Mouse (Mus musculus) heart, embryonic 13.5 days (tissue): ENCODE data around the gene Ctf1. TPM values are rescaled to one million over a fixed set of nuclear protein-coding genes. Genes with fewer than 3 reads are reported as not detected.

Source experiments
- ATAC-seq: fragments of 200-750 bp; cut with Nextera tagmentation; 2 replicates; pipeline ENCODE4 v1.8.0; 2017; ENCODE audit warnings: moderate TSS enrichment; ENCODE audit not compliant: insufficient number of reproducible peaks, low FRiP score, low TSS enrichment; ENCODE audit errors: extremely low read depth
- H3K27ac ChIP-seq: fragments of 300-500 bp; sonication (generic); replicated peaks from 2 replicates; pipeline ENCODE4 v1.5.1; 2015; ENCODE audit warnings: moderate library complexity, mild to moderate bottlenecking, inconsistent platforms
- H3K27me3 ChIP-seq: fragments of 300-500 bp; sonication (generic); replicated peaks from 2 replicates; pipeline ENCODE4 v1.6.1; 2015; ENCODE audit warnings: mild to moderate bottlenecking, inconsistent platforms
- H3K36me3 ChIP-seq: fragments of 300-500 bp; sonication (generic); 2 replicates; pipeline ENCODE4 v1.6.1; 2015; ENCODE audit warnings: mild to moderate bottlenecking, inconsistent platforms
- H3K4me1 ChIP-seq: fragments of 300-500 bp; sonication (generic); 2 replicates; pipeline ENCODE4 v1.6.1; 2015; ENCODE audit warnings: inconsistent platforms
- H3K4me2 ChIP-seq: fragments of 300-500 bp; sonication (generic); 2 replicates; pipeline ENCODE4 v1.6.1; 2015; ENCODE audit warnings: inconsistent platforms, mild to moderate bottlenecking, moderate library complexity
- H3K4me3 ChIP-seq: fragments of 300-500 bp; sonication (generic); 2 replicates; pipeline ENCODE4 v1.5.1; 2015; ENCODE audit warnings: moderate library complexity, mild to moderate bottlenecking, inconsistent platforms
- H3K9ac ChIP-seq: fragments of 300-500 bp; sonication (generic); 2 replicates; pipeline ENCODE4 v1.6.1; 2015; ENCODE audit warnings: inconsistent platforms, mild to moderate bottlenecking, moderate library complexity
- H3K9me3 ChIP-seq: fragments of 300-500 bp; sonication (generic); 2 replicates; pipeline ENCODE4 v1.6.1; 2016; ENCODE audit warnings: inconsistent platforms
- WGBS: fragments of 180-500 bp; shearing (Covaris S2); methylation state at CpG from one replicate; pipeline ENCODE4 v1.1.7; 2015; ENCODE audit warnings: mixed read lengths; 5-methylcytosine and 5-hydroxymethylcytosine counted together
- polyA plus RNA-seq: library from polyadenylated mRNA; unstranded; fragments of >200 nt; fragmentation: Nextera tagmentation; extraction: Ambion mirVana; gene quantifications from 2 replicates; pipeline ENCODE4 v1.2.1, GENCODE M21; 2015

Ctf1 gene
- polyA plus RNA-seq, 1 experiment from 2014 or later, result 4.6 TPM

GRCm38 (mm10) chr7:127745251-127745651 lies 32.7 kb downstream of the Ctf1 start:
- Histone ChIP-seq H3K9me3 (no peaks in the 10 kb centered on the region), H3K4me2 (peak overlapping the region; percentile 93), H3K4me1 (peaks cover 25% of the 10 kb centered on the region), H3K27ac (peak overlapping the region; percentile 91), H3K9ac (peak overlapping the region; percentile 93), H3K36me3 (peaks cover 23% of the 10 kb centered on the region), H3K27me3 (no peaks in the 10 kb centered on the region), H3K4me3 (peak overlapping the region; percentile 86)
- peak; percentile 78 for ATAC-seq
- WGBS, result under 1% methylated on average over 19 of the region's 19 CpGs

GRCm38 (mm10) chr7:127745652-127746493 lies 33.3 kb downstream of the Ctf1 start:
- Histone ChIP-seq H3K27ac (peak overlapping the region; percentile 91), H3K4me1 (peaks cover 25% of the 10 kb centered on the region), H3K9ac (peak overlapping the region; percentile 93), H3K4me3 (peak overlapping the region; percentile 86), H3K36me3 (peaks cover 29% of the 10 kb centered on the region), H3K27me3 (no peaks in the 10 kb centered on the region), H3K9me3 (no peaks in the 10 kb centered on the region), H3K4me2 (peak overlapping the region; percentile 93)
- ATAC-seq, result peak; percentile 75
- WGBS, result under 1% methylated on average over 39 of the region's 39 CpGs

- Histone ChIP-seq H3K27ac (peak overlapping the region; percentile 91), H3K4me1 (peaks cover 25% of the 10 kb centered on the region), H3K27me3 (no peaks in the 10 kb centered on the region), H3K9me3 (no peaks in the 10 kb centered on the region), H3K36me3 (peaks cover 39% of the 10 kb centered on the region), H3K9ac (peak overlapping the region; percentile 93), H3K4me2 (peak overlapping the region; percentile 93), H3K4me3 (peak overlapping the region; percentile 86)
- ATAC-seq, result peak; percentile 3; the same call in 1 of the 2 replicates
- WGBS, result under 1% methylated on average over 47 of the region's 62 CpGs
These were observed 34.3 kb downstream of the Ctf1 start for GRCm38 (mm10) chr7:127746494-127747491.

- no peaks in the 10 kb centered on the region for H3K27me3 ChIP-seq
- H3K4me2 ChIP-seq, result peak overlapping the region; percentile 93
- H3K27ac ChIP-seq, result peak overlapping the region; percentile 91; the same call in 1 of the 2 replicates
- no peaks in the 10 kb centered on the region for H3K9me3 ChIP-seq
- H3K9ac ChIP-seq, result peak overlapping the region; percentile 93
- peaks cover 25% of the 10 kb centered on the region for H3K4me1 ChIP-seq
- H3K4me3 ChIP-seq, result peak overlapping the region; percentile 86
- 56% methylated on average over 6 of the region's 6 CpGs for WGBS
- peaks cover 48% of the 10 kb centered on the region for H3K36me3 ChIP-seq
- no peak for ATAC-seq
These were observed 35.2 kb downstream of the Ctf1 start for GRCm38 (mm10) chr7:127747559-127748234.

- Histone ChIP-seq H3K9me3 (no peaks in the 10 kb centered on the region), H3K9ac (peak overlapping the region; percentile 29; the same call in 1 of the 2 replicates), H3K36me3 (peaks cover 53% of the 10 kb centered on the region), H3K27ac (no peak overlapping the region), H3K4me1 (peaks cover 25% of the 10 kb centered on the region), H3K4me3 (0 out of 2 replicates have a peak overlapping the region, but pooled peaks have one; percentile 7), H3K4me2 (peak overlapping the region; percentile 93), H3K27me3 (no peaks in the 10 kb centered on the region)
- no peak for ATAC-seq
- 91% methylated on average over 28 of the region's 28 CpGs for WGBS
These were observed 35.7 kb downstream of the Ctf1 start for GRCm38 (mm10) chr7:127748235-127748560.

GRCm38 (mm10) chr7:127750131-127751127 lies 37.9 kb downstream of the Ctf1 start:
- ATAC-seq, result no peak
- H3K27ac ChIP-seq, result no peak overlapping the region
- peaks cover 75% of the 10 kb centered on the region for H3K36me3 ChIP-seq
- H3K4me1 ChIP-seq, result peaks cover 18% of the 10 kb centered on the region
- H3K9ac ChIP-seq, result no peak overlapping the region
- no peaks in the 10 kb centered on the region for H3K9me3 ChIP-seq
- H3K4me2 ChIP-seq, result no peak overlapping the region
- WGBS, result 91% methylated on average over 19 of the region's 19 CpGs
- no peak overlapping the region for H3K4me3 ChIP-seq
- peaks cover 5% of the 10 kb centered on the region; the same call in 1 of the 2 replicates for H3K27me3 ChIP-seq

- no peak overlapping the region for H3K9ac ChIP-seq
- no peaks in the 10 kb centered on the region for H3K9me3 ChIP-seq
- no peak for ATAC-seq
- H3K4me1 ChIP-seq, result peaks cover 18% of the 10 kb centered on the region
- H3K4me3 ChIP-seq, result no peak overlapping the region
- H3K36me3 ChIP-seq, result peaks cover 87% of the 10 kb centered on the region
- H3K27me3 ChIP-seq, result peaks cover 9% of the 10 kb centered on the region
- 92% methylated on average over 5 of the region's 5 CpGs for WGBS
- H3K27ac ChIP-seq, result no peak overlapping the region
- no peak overlapping the region for H3K4me2 ChIP-seq
These were observed 39.1 kb downstream of the Ctf1 start for GRCm38 (mm10) chr7:127751619-127752018.

GRCm38 (mm10) chr7:127752069-127752468 lies 39.5 kb downstream of the Ctf1 start:
- no peak for ATAC-seq
- H3K4me1 ChIP-seq, result peaks cover 18% of the 10 kb centered on the region
- peaks cover 91% of the 10 kb centered on the region for H3K36me3 ChIP-seq
- 91% methylated on average over 27 of the region's 27 CpGs for WGBS
- no peak overlapping the region for H3K4me3 ChIP-seq
- no peaks in the 10 kb centered on the region for H3K9me3 ChIP-seq
- no peak overlapping the region for H3K27ac ChIP-seq
- H3K27me3 ChIP-seq, result peaks cover 13% of the 10 kb centered on the region
- no peak overlapping the region for H3K9ac ChIP-seq
- no peak overlapping the region for H3K4me2 ChIP-seq

GRCm38 (mm10) chr7:127753158-127753557 lies 40.6 kb downstream of the Ctf1 start:
- peaks cover 100% of the 10 kb centered on the region for H3K36me3 ChIP-seq
- WGBS, result 67% methylated on average over 5 of the region's 5 CpGs

GRCm38 (mm10) chr7:127753741-127754140 lies 41.2 kb downstream of the Ctf1 start:
- ATAC-seq, result no peak
- Histone ChIP-seq H3K4me3 (no peak overlapping the region), H3K4me1 (peaks cover 2% of the 10 kb centered on the region), H3K27ac (no peak overlapping the region), H3K27me3 (peaks cover 25% of the 10 kb centered on the region), H3K4me2 (no peak overlapping the region), H3K9me3 (no peaks in the 10 kb centered on the region), H3K36me3 (peaks cover 100% of the 10 kb centered on the region), H3K9ac (no peak overlapping the region)
- 85% methylated on average over 7 of the region's 7 CpGs for WGBS

More at GRCm38 (mm10) chr7:127753158-127753557, 40.6 kb downstream of the Ctf1 start:
- Histone ChIP-seq H3K4me2 (no peak overlapping the region), H3K9me3 (no peaks in the 10 kb centered on the region), H3K27ac (no peak overlapping the region), H3K4me1 (peaks cover 7% of the 10 kb centered on the region), H3K4me3 (no peak overlapping the region), H3K27me3 (peaks cover 24% of the 10 kb centered on the region), H3K9ac (no peak overlapping the region)
- ATAC-seq, result no peak
